Mouse (Mus musculus) megakaryocyte, embryonic 14.5 days (primary cell): Measurements from ENCODE around the gene Dusp16.
"Not testable (repeated sequence)": the region's sequence is repeated elsewhere in the genome, so short reads cannot be mapped to it uniquely, and the experiment has no call there.

ENCODE experiments used
- FLI1 ChIP-seq: IDR thresholded peaks from 2 replicates; pipeline ENCODE4 v1.6.1; 2012; ENCODE audit warnings: low read length, inconsistent platforms, mixed read lengths
- GATA1 ChIP-seq: IDR thresholded peaks from 3 replicates; pipeline ENCODE4 v1.6.1; 2012; ENCODE audit warnings: mixed read lengths, low read length, inconsistent platforms, borderline replicate concordance

GRCm38 (mm10) chr6:134673712-134674111, 118.7 kb downstream of the Dusp16 start:
- not testable (repeated sequence) for TF ChIP-seq GATA1, FLI1
